Mouse (Mus musculus) C2C12 (cell line): ENCODE data around the gene Sgip1. TPM values are rescaled to one million over a fixed set of nuclear protein-coding genes. Genes with fewer than 3 reads are reported as not detected.

ENCODE experiments used
- H3K27me3 ChIP-seq: one replicate; pipeline ENCODE4 v1.6.1; 2011; ENCODE audit not compliant: control insufficient read depth, insufficient read depth, insufficient read length
- H3K36me3 ChIP-seq: one replicate; pipeline ENCODE4 v1.6.1; 2011; ENCODE audit not compliant: control insufficient read depth, insufficient read depth
- H3K4me3 ChIP-seq: one replicate; pipeline ENCODE4 v1.5.1; 2011; ENCODE audit warnings: mild to moderate bottlenecking, control low read depth; ENCODE audit not compliant: poor library complexity, insufficient read depth, severe bottlenecking
- H3K79me2 ChIP-seq: one replicate; pipeline ENCODE4 v1.6.1; 2011; ENCODE audit not compliant: control insufficient read depth, insufficient read depth
- H3K79me3 ChIP-seq: one replicate; pipeline ENCODE4 v1.6.1; 2011; ENCODE audit warnings: low read depth, control low read depth
- H3ac ChIP-seq: one replicate; pipeline ENCODE3; 2011; ENCODE audit warnings: low read depth; ENCODE audit not compliant: control insufficient read depth, insufficient read length
- CEBPB ChIP-seq: IDR thresholded peaks from one replicate; pipeline ENCODE4 v1.6.1; 2011; ENCODE audit warnings: low read depth, mild to moderate bottlenecking, control low read depth, moderate library complexity
- CTCF ChIP-seq: IDR thresholded peaks from one replicate; pipeline ENCODE4 v1.5.1; 2011; ENCODE audit not compliant: control insufficient read depth, insufficient read depth, insufficient read length
- FOSL1 ChIP-seq: IDR thresholded peaks from one replicate; pipeline ENCODE4 v1.8.0; 2011; ENCODE audit warnings: mild to moderate bottlenecking, low read length; ENCODE audit not compliant: poor library complexity, insufficient read depth, severe bottlenecking
- MAX ChIP-seq: IDR thresholded peaks from one replicate; pipeline ENCODE4 v1.6.1; 2011; ENCODE audit warnings: mild to moderate bottlenecking, control low read depth
- MYOD1 ChIP-seq: IDR thresholded peaks from one replicate; pipeline ENCODE4 v1.6.1; 2011; ENCODE audit warnings: low read depth; ENCODE audit not compliant: control insufficient read depth, insufficient read length
- MYOG ChIP-seq: IDR thresholded peaks from one replicate; pipeline ENCODE4 v1.6.1; 2011; ENCODE audit not compliant: control insufficient read depth, insufficient read length; ENCODE audit errors: extremely low read depth
- USF1 ChIP-seq: IDR thresholded peaks from one replicate; pipeline ENCODE4 v1.6.1; 2011; ENCODE audit warnings: low read depth, mild to moderate bottlenecking, control low read depth, moderate library complexity
- polyA plus RNA-seq: library from polyadenylated mRNA; unstranded; fragments of >200 nt; fragmentation: generic; extraction: Trizol; gene quantifications from one replicate; pipeline ENCODE4 v1.2.1, GENCODE M21; 2012; ENCODE audit warnings: missing spikeins

The Sgip1 gene
- polyA plus RNA-seq, 1 experiment: 0.07 TPM

- Histone ChIP-seq H3K36me3 (no peaks in the 10 kb centered on the region), H3K4me3 (no peak overlapping the region), H3ac (no peak overlapping the region), H3K27me3 (peaks cover 3% of the 10 kb centered on the region), H3K79me3 (no peaks in the 10 kb centered on the region), H3K79me2 (no peaks in the 10 kb centered on the region)
- no peak for TF ChIP-seq USF1
- TF ChIP-seq MYOG: no peak
- TF ChIP-seq CTCF: no peak
- no peak for TF ChIP-seq MYOD1
- no peak for TF ChIP-seq CEBPB
- TF ChIP-seq FOSL1: no peak
- no peak for TF ChIP-seq MAX
Measured at GRCm38 (mm10) chr4:103013490-103013889, 272.4 kb downstream of the Sgip1 start.

Other genes with a start within 250 kb of the Sgip1 start
- gene Tctex1d1, start 237.3 kb downstream of the Sgip1 start, polyA plus RNA-seq: not detected